Mouse (Mus musculus) c-Kit-positive CD71-positive TER-119-positive erythroid progenitor cells, embryonic 14.5 days (primary cell): ENCODE data around the gene Prr13.

ENCODE experiments used
- DNase-seq: peaks from one replicate; pipeline ENCODE4 v3.0.0-alpha.2; 2013; ENCODE audit warnings: low spot score

Gene Prr13

GRCm38 (mm10) chr15:102458904-102459317 is at the start of gene Prr13:
TSS of gene Prr13 (plus strand) at chr15:102459028.
- DNase-seq: peak; percentile 94

- no peak for DNase-seq
Measured at GRCm38 (mm10) chr15:102409286-102409685, 49.5 kb upstream of the Prr13 start.

- no peak for DNase-seq
Measured at GRCm38 (mm10) chr15:102411077-102411476, 47.8 kb upstream of the Prr13 start.

GRCm38 (mm10) chr15:102413687-102414086 is 45.1 kb upstream of the Prr13 start:
- no peak for DNase-seq

- no peak for DNase-seq
Measured at GRCm38 (mm10) chr15:102417524-102417923, 41.3 kb upstream of the Prr13 start.

GRCm38 (mm10) chr15:102420986-102421385 is 37.8 kb upstream of the Prr13 start:
- DNase-seq: no peak

- peak; percentile 66 for DNase-seq
Measured at GRCm38 (mm10) chr15:102421437-102421836, 37.4 kb upstream of the Prr13 start.

GRCm38 (mm10) chr15:102423602-102424240 is 35.1 kb upstream of the Prr13 start:
- DNase-seq: no peak

GRCm38 (mm10) chr15:102424657-102425056 is 34.2 kb upstream of the Prr13 start:
- DNase-seq: no peak

- no peak for DNase-seq
Measured at GRCm38 (mm10) chr15:102426963-102427362, 31.9 kb upstream of the Prr13 start.

GRCm38 (mm10) chr15:102432046-102432445 is 26.8 kb upstream of the Prr13 start:
- no peak for DNase-seq

GRCm38 (mm10) chr15:102433173-102433572 is 25.7 kb upstream of the Prr13 start:
- DNase-seq: no peak

GRCm38 (mm10) chr15:102442490-102442889 is 16.3 kb upstream of the Prr13 start:
- peak; percentile 79 for DNase-seq

GRCm38 (mm10) chr15:102445146-102445545 is 13.7 kb upstream of the Prr13 start, which contains the start of gene Amhr2:
TSS of gene Amhr2 (plus strand) at chr15:102445367.
- DNase-seq: no peak

GRCm38 (mm10) chr15:102446448-102446847 is 12.4 kb upstream of the Prr13 start:
- DNase-seq: no peak

- no peak for DNase-seq
Measured at GRCm38 (mm10) chr15:102449366-102449765, 9.5 kb upstream of the Prr13 start.

GRCm38 (mm10) chr15:102450928-102451327 is 7.9 kb upstream of the Prr13 start:
- no peak for DNase-seq

- no peak for DNase-seq
Measured at GRCm38 (mm10) chr15:102451666-102452430, 7.0 kb upstream of the Prr13 start.

- peak; percentile 48 for DNase-seq
Measured at GRCm38 (mm10) chr15:102455993-102456392, 2.8 kb upstream of the Prr13 start.

GRCm38 (mm10) chr15:102458050-102458736 is 635 bp upstream of the Prr13 start:
- DNase-seq: peak; percentile 29

- no peak for DNase-seq
Measured at GRCm38 (mm10) chr15:102459381-102459780, 553 bp downstream of the Prr13 start.

GRCm38 (mm10) chr15:102459847-102460246 is 1.0 kb downstream of the Prr13 start:
- DNase-seq: peak; percentile 89

GRCm38 (mm10) chr15:102460409-102460808 is 1.6 kb downstream of the Prr13 start:
- no peak for DNase-seq
